Mouse (Mus musculus): ENCODE results near the gene Samd14.

- no peak for TF ChIP-seq CTCF (IDR thresholded peaks at IDR 0.05; ENCODE audit: control insufficient read depth, insufficient read depth, insufficient replicate concordance, low read depth, low read length)
- no peak for TF ChIP-seq POLR2A (IDR thresholded peaks at IDR 0.05; ENCODE audit: control insufficient read depth, low read depth, low read length)
Measured at GRCm38 (mm10) chr11:94962534-94963101, 47.1 kb upstream of the Samd14 start.
